Mouse (Mus musculus): ENCODE results near the gene Arf5. TPM values are rescaled to one million over a fixed set of nuclear protein-coding genes. Genes with fewer than 3 reads are reported as not detected.

Arf5 gene
- 100 to 1,000 TPM; 427 to 445 TPM for polyA plus RNA-seq (2017; shearing (Covaris generic))

DNA sequence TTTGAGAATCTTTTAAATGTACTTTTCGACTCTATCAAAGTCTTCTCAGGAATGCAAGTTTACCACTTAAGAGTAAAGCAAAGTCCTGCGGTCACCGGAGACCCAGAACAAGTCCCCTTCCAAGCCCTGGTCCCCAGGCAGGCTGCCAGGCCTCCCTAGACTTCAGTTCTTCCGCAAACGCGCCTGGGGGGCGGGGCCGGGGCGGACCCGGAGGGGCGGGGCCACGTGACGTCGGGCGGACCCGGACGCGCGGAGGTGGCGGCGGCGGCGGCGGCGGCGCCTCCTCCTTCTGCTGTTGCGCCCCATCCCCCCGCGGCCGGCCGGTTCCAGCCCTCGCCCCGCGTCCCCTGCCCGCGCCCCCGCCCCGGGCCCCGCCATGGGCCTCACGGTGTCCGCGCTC, at the start of gene Arf5:
Gene Arf5 (plus strand): TSS at position 248 of the 400 bp plus-strand sequence.

DNA sequence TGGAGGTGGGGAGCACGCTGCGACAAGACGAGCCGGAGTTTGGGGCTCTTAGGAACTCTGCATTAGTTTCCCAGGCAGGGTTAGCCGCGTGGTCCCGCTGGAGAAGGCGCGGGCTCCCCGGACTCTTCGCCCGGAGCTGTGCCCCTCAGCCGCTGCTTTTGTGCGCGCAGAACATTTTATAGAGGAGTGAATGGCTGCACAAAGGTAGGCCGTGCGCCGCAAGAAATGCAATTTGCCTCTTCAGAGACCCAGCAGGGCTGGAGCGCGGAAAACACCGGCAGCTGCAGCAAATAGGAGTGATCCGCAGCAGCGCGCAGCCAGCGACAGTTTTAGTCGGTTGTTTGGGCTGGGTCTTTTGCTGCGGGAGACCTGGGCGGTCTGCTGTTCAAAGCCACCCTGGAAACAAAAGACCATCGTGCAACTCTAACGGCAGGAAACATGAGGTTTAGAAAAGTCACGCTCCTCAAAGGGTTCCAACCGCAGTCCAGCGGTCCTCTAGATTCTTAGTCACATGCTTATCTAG, 25.6 kb upstream of the Arf5 start, which contains the start of gene Zfp800:
Gene Zfp800 (minus strand): TSS at position 325 of the 523 bp plus-strand sequence.

DNA sequence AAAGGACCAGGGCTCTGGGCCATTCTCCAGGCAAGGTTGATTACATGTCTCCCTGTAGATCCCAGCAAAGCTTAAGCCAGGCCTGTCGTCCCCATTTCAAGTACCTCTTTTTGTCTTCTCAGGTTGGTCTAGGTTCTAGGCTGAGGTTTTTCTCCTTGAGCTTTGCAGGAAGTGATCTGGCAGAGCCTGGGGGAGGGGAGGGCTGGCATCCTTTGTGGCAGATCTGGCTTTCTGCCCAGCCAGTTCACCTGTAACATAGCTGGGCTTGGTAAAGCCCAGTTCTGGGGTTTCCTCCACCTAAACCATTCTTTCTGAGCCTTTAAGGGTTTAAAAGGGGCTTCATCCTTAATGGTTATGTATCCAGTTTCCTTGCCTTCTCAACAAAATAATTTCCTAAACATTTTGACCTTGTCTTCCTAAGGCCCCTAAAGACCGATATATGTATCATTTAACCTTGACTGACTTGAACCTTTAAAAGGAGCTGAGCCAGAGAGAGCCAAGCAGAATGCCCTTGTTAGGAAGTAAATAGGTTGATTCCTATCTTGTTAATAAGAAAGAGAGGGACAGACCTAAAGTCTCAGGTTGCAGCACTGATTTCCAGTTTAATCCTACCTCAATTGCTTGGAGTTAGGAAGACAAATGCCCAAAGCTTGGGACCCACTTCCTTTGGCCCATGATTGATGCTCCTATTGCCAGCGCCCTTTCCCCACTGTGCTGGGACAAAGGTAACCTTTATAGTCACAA, 3.9 kb downstream of the Arf5 start, which contains the start of gene Fscn3:
Gene Fscn3 (plus strand): TSS at position 694 of the 744 bp plus-strand sequence.

DNA sequence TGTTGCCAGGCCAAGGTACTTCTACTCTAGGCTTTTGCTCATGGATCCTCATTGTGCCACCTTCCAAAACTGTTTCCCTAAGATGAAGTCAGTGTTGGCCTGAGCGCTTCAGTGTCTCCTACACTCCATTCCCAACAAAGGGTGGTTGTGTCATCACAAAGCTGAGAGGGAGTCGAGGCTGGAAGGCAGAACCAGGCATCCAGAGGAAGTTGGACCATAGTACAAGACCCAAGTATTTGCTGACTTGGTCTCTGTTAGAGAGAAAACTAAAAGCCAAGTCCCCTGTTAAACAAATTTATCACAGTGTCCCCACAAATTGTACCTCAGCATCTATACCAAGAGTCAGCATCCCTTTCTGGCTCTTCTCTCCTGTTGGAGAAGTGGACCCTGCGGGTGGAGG, 4.9 kb downstream of the Arf5 start, which contains the start of gene Gcc1:
Gene Gcc1 (minus strand): TSS at position 101 of the 400 bp plus-strand sequence.

DNA sequence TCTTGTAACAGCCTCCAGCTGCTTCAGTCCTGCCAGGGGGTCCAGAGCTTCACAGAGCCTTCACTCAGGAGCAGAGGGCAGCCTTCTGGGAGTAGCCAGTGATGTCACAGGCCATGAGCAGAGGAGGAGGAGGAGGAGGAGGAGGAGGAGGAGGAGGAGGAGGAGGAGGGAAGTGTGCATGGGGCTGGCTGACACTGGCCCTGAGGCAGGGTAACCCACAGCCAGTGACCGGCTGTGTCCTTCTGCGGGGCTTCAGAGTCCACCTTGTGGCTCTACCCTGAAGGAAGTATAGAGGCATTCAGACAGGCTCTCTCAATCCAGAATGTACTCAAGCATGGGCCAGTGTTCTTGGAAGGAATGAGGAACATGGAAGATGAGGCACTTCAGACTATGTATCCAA, 25.9 kb downstream of the Arf5 start, which contains the start of gene Pax4:
Gene Pax4 (minus strand): TSS at position 101 of the 400 bp plus-strand sequence.

DNA sequence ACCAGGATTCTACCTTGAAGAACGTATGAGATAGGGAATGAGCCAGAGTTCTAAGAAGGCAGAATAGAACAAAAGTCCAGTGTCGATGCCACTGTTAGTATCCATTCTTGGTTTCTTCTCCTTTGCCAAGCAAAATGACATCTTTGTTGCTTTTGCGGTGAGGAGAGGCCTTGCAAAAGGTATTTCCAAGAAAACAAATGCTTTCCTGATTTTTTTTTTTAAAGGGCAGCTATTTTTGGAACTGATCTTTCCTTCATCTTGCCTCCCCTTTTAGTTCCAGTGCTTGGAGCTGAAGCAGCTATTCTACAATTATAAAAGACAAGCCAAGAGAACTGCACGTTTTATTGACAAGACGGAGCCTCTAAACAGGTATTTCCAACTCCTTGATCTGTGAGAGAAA, 51.5 kb downstream of the Arf5 start, which contains the start of gene Snd1:
Gene Snd1 (plus strand): TSS at position 301 of the 400 bp plus-strand sequence.

Other genes with a start within 250 kb of the Arf5 start
- gene Zfp800, start 25.6 kb upstream of the Arf5 start, polyA plus RNA-seq (2017; shearing (Covaris generic)): 10 to 100 TPM; 35.2 to 51.9 TPM
- gene Fscn3, start 4.2 kb downstream of the Arf5 start, polyA plus RNA-seq (2017; shearing (Covaris generic)): under 1 TPM in 1 of 2 experiments, not detected in 1; 0.12 TPM
- 10 to 100 TPM in 1 of 2 experiments, 1 to 10 TPM in 1; 7.6 to 22.1 TPM for gene Gcc1, start 4.8 kb downstream of the Arf5 start, polyA plus RNA-seq (2017; shearing (Covaris generic))
- not detected for gene Pax4, start 25.8 kb downstream of the Arf5 start, polyA plus RNA-seq (2017; shearing (Covaris generic))
- 100 to 1,000 TPM in 1 of 2 experiments, 10 to 100 TPM in 1; 80.0 to 106 TPM for gene Snd1, start 51.6 kb downstream of the Arf5 start, polyA plus RNA-seq (2017; shearing (Covaris generic))